Mouse (Mus musculus): Measurements from ENCODE around the gene Tbcd.

DNA sequence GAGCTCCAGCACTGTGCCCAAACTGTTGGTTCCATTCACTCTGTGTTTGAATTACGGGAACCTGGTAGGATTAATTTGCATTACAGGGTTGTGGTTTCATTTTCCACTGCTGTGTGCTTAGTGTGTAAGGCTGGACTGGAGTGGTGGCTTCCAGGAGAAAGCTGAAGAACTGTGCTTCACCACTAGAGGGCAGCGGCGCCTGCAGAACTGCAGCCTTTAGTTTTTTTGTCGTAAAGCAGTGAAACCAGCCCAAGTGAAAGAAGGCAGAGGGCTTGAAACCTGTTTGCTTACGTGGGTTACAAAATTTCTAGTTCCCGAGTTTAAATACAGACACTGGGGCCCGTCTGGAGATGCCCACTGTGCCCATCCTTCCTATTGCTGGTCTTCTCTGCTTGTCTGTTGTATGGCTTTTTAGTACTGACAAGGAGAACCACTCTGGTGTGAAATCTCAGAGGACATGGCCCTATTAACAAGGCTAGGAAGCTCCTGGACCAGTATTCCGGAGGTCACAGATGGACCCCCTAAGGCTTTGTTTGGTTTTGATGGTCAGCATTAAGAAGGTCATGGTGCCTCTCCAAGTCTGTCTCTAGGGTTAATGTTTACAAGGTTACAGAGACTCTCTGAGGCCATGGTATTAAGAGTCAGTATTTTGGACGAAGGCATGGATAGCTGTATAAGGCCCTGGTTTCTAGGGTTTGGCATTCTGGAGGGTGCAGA lies 24.1 kb downstream of the Tbcd start:
- TF ChIP-seq MYOG (IDR thresholded peaks at IDR 0.05; ENCODE audit: control insufficient read depth in 1 of 3, insufficient read depth in 1 of 3, insufficient read length in 2 of 3, low read depth in 2 of 3) (no peak), USF1 (IDR thresholded peaks at IDR 0.05; ENCODE audit: low read depth) (no peak), E2F4 (IDR thresholded peaks at IDR 0.05; ENCODE audit: insufficient read depth) (no peak), POLR2A (IDR thresholded peaks at IDR 0.05; ENCODE audit: insufficient read length, low read depth) (no peak), MYOD1 (IDR thresholded peaks at IDR 0.05; ENCODE audit: control insufficient read depth in 1 of 3, insufficient read length in 2 of 3, low read depth in 2 of 3) (no peak)
